Mouse (Mus musculus): ENCODE data around the gene Lama4.
A peak's percentile ranks its signal among the peaks of the same experiment; 100 is the strongest.

Lama4 gene

GRCm38 (mm10) chr10:39028403-39028802 is 63.1 kb downstream of the Lama4 start:
- Histone ChIP-seq H3K9me3 (ENCODE audit: low read length) (no peaks in the 10 kb centered on the region), H3K4me3 (replicated peaks; ENCODE audit: low read length) (no peak overlapping the region), H3K4me1 (replicated peaks; ENCODE audit: low read depth, low read length) (no peaks in the 10 kb centered on the region), H3K36me3 (ENCODE audit: insufficient read depth, low read length) (no peaks in the 10 kb centered on the region), H3K27me3 (ENCODE audit: insufficient read depth, low read length) (no peaks in the 10 kb centered on the region)
- TF ChIP-seq NANOG (IDR thresholded peaks at IDR 0.05; ENCODE audit: borderline replicate concordance, low read length) (no peak), CTCF (conservative IDR thresholded peaks at IDR 0.05; ENCODE audit: low read length) (no peak), POU5F1 (IDR thresholded peaks at IDR 0.05; ENCODE audit: borderline replicate concordance, low read length) (no peak)

DNA sequence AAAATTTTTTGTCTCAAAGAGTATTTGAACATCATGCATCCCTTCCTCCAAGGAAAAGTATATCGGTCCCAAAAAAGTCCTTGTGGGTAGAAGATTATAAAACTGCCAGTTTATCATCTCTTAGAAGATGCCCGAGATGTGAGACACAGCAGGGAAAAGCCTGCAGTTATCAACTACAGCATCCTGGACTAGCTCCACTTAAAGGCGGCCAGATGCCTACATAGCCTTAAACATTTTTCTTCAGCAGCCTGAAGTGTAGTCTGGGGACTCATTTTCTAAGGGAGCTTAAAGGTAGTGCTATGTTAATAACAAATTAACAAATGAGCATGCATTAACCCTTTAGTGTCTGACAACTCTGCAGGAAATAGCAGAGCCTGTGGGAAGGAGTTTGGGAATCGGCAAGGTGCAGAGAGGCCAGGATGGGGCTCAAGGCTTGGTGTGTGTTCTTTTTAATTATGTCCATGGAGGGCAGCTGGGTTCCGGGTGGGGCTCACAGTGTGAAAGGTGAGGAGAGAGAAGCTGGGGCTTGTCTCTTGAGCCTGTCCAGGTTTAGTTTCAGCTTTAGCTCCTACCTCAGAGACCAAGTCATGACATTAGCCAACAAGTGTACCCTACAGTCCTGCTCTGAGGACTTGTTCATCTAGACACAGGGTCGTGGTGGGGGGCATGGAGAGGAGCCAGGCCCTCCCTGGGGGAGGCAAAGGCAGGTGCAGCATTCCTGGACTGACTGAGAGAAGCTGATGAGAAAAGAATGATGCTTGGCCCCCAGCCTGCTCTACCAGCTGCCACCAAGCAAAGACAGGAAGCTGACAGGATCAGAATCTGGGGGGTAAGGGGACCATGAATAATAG is 64.2 kb downstream of the Lama4 start:
- no peaks in the 10 kb centered on the region for H3K9me3 ChIP-seq (ENCODE audit: low read length)
- H3K27me3 ChIP-seq (ENCODE audit: insufficient read depth, low read length) = no peaks in the 10 kb centered on the region
- H3K4me1 ChIP-seq (replicated peaks; ENCODE audit: low read depth, low read length) = no peaks in the 10 kb centered on the region
- TF ChIP-seq NANOG (IDR thresholded peaks at IDR 0.05; ENCODE audit: borderline replicate concordance, low read length) = no peak
- no peak for TF ChIP-seq POU5F1 (IDR thresholded peaks at IDR 0.05; ENCODE audit: borderline replicate concordance, low read length)
- no peak for TF ChIP-seq CTCF (conservative IDR thresholded peaks at IDR 0.05; ENCODE audit: low read length)
- no peak overlapping the region for H3K4me3 ChIP-seq (replicated peaks; ENCODE audit: low read length)
- H3K36me3 ChIP-seq (ENCODE audit: insufficient read depth, low read length) = no peaks in the 10 kb centered on the region

DNA sequence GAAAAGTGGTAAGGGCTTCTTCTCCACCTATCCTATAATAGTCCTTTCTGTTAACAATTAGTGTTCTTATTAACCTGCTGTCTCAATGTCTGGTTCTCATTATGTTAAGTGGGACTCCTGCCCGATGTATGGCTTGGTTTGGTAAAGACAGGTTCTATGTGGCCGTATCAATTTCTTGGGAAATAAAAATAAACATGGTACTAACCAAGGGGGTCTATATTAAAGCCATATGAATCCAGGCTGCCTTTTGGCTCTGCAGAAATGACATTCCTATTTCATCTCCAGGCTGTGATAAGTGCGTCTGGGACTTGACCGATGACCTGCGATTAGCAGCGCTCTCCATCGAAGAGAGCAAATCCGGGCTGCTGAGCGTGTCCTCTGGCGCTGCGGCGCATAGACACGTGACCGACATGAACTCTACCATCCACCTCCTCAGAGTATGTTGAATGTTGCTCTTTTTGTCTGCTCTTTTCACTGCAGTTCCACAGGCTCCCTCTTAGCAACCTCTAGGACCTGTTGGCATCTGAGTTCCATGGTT is 64.9 kb downstream of the Lama4 start:
- TF ChIP-seq CTCF (conservative IDR thresholded peaks at IDR 0.05; ENCODE audit: low read length) (no peak), NANOG (IDR thresholded peaks at IDR 0.05; ENCODE audit: borderline replicate concordance, low read length) (no peak), POU5F1 (IDR thresholded peaks at IDR 0.05; ENCODE audit: borderline replicate concordance, low read length) (no peak)
- no peaks in the 10 kb centered on the region for H3K36me3 ChIP-seq (ENCODE audit: insufficient read depth, low read length)

GRCm38 (mm10) chr10:39039564-39039963 is 74.2 kb downstream of the Lama4 start:
- H3K36me3 ChIP-seq (ENCODE audit: insufficient read depth, low read length) = no peaks in the 10 kb centered on the region
- no peaks in the 10 kb centered on the region for H3K27me3 ChIP-seq (ENCODE audit: insufficient read depth, low read length)
- no peaks in the 10 kb centered on the region for H3K9me3 ChIP-seq (ENCODE audit: low read length)
- no peak overlapping the region for H3K4me3 ChIP-seq (replicated peaks; ENCODE audit: low read length)
- H3K4me1 ChIP-seq (replicated peaks; ENCODE audit: low read depth, low read length) = no peaks in the 10 kb centered on the region
- TF ChIP-seq CTCF (conservative IDR thresholded peaks at IDR 0.05; ENCODE audit: low read length) (peak; percentile 30; the same call in 1 of the 2 replicates), NANOG (IDR thresholded peaks at IDR 0.05; ENCODE audit: borderline replicate concordance, low read length) (no peak)

More for the DNA sequence above, 64.9 kb downstream of the Lama4 start:
- Histone ChIP-seq H3K4me1 (replicated peaks; ENCODE audit: low read depth, low read length) (no peaks in the 10 kb centered on the region), H3K27me3 (ENCODE audit: insufficient read depth, low read length) (no peaks in the 10 kb centered on the region), H3K4me3 (replicated peaks; ENCODE audit: low read length) (no peak overlapping the region), H3K9me3 (ENCODE audit: low read length) (no peaks in the 10 kb centered on the region)

GRCm38 (mm10) chr10:39040026-39040425 is 74.7 kb downstream of the Lama4 start:
- TF ChIP-seq CTCF (conservative IDR thresholded peaks at IDR 0.05; ENCODE audit: low read length) (no peak), POU5F1 (IDR thresholded peaks at IDR 0.05; ENCODE audit: borderline replicate concordance, low read length) (no peak), NANOG (IDR thresholded peaks at IDR 0.05; ENCODE audit: borderline replicate concordance, low read length) (no peak)
- Histone ChIP-seq H3K4me1 (replicated peaks; ENCODE audit: low read depth, low read length) (no peaks in the 10 kb centered on the region), H3K4me3 (replicated peaks; ENCODE audit: low read length) (no peak overlapping the region), H3K27me3 (ENCODE audit: insufficient read depth, low read length) (no peaks in the 10 kb centered on the region), H3K9me3 (ENCODE audit: low read length) (no peaks in the 10 kb centered on the region), H3K36me3 (ENCODE audit: insufficient read depth, low read length) (no peaks in the 10 kb centered on the region)

DNA sequence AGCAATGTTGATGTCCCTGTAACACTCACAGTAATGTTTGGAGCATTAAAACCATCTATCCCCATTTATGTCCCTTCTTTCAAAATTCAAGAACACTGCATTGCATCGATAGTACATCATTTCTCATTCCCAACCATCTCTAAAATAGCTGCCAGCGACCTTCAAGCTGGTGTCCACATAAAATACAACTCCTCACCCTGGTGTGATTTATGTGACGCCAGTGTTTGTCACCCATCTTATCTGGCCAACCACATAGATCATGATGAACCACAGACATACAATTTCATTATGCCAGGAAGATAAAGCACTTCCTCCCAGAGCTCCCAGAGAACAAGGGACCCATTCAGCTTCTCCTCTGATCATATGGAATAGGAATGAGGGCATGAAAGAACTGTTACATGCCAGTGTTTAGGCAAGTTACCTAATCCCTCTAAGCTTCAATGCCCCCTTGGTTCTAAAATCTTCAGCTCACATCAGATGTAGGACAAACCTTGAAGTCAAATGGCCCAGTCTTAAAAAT is 79.2 kb downstream of the Lama4 start:
- Histone ChIP-seq H3K9me3 (ENCODE audit: low read length) (no peaks in the 10 kb centered on the region), H3K36me3 (ENCODE audit: insufficient read depth, low read length) (no peaks in the 10 kb centered on the region), H3K4me1 (replicated peaks; ENCODE audit: low read depth, low read length) (no peaks in the 10 kb centered on the region), H3K27me3 (ENCODE audit: insufficient read depth, low read length) (no peaks in the 10 kb centered on the region), H3K4me3 (replicated peaks; ENCODE audit: low read length) (no peak overlapping the region)
- no peak for TF ChIP-seq POU5F1 (IDR thresholded peaks at IDR 0.05; ENCODE audit: borderline replicate concordance, low read length)
- TF ChIP-seq CTCF (conservative IDR thresholded peaks at IDR 0.05; ENCODE audit: low read length) = no peak
- no peak for TF ChIP-seq NANOG (IDR thresholded peaks at IDR 0.05; ENCODE audit: borderline replicate concordance, low read length)

GRCm38 (mm10) chr10:39045111-39045510 is 79.8 kb downstream of the Lama4 start:
- Histone ChIP-seq H3K36me3 (ENCODE audit: insufficient read depth, low read length) (no peaks in the 10 kb centered on the region), H3K27me3 (ENCODE audit: insufficient read depth, low read length) (no peaks in the 10 kb centered on the region), H3K9me3 (ENCODE audit: low read length) (no peaks in the 10 kb centered on the region), H3K4me3 (replicated peaks; ENCODE audit: low read length) (no peak overlapping the region), H3K4me1 (replicated peaks; ENCODE audit: low read depth, low read length) (no peaks in the 10 kb centered on the region)
- TF ChIP-seq NANOG (IDR thresholded peaks at IDR 0.05; ENCODE audit: borderline replicate concordance, low read length) = no peak
- no peak for TF ChIP-seq POU5F1 (IDR thresholded peaks at IDR 0.05; ENCODE audit: borderline replicate concordance, low read length)
- TF ChIP-seq CTCF (conservative IDR thresholded peaks at IDR 0.05; ENCODE audit: low read length) = no peak

DNA sequence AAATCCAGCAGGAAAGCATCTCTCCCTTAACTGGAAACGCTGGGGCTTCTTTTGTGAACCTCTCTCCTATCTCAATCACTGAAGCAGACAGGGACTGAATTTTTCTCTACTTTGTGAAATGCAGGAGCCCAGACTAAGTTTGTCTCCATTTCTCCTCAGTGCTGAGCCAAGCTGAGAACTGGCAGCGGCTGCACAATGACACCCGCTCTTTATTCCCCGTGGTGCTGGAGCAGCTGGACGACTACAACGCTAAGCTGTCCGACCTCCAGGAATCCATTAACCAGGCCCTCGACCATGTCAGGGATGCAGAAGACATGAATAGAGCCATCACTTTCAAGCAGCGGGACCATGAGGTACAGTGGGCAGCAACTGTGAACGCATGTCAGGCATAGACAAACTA is 82.5 kb downstream of the Lama4 start:
- H3K9me3 ChIP-seq (ENCODE audit: low read length) = no peaks in the 10 kb centered on the region
- no peak for TF ChIP-seq NANOG (IDR thresholded peaks at IDR 0.05; ENCODE audit: borderline replicate concordance, low read length)
- no peak for TF ChIP-seq CTCF (conservative IDR thresholded peaks at IDR 0.05; ENCODE audit: low read length)
- TF ChIP-seq POU5F1 (IDR thresholded peaks at IDR 0.05; ENCODE audit: borderline replicate concordance, low read length) = no peak

More for the DNA sequence above, 82.5 kb downstream of the Lama4 start:
- H3K27me3 ChIP-seq (ENCODE audit: insufficient read depth, low read length) = no peaks in the 10 kb centered on the region
- H3K36me3 ChIP-seq (ENCODE audit: insufficient read depth, low read length) = no peaks in the 10 kb centered on the region
- H3K4me1 ChIP-seq (replicated peaks; ENCODE audit: low read depth, low read length) = no peaks in the 10 kb centered on the region
- no peak overlapping the region for H3K4me3 ChIP-seq (replicated peaks; ENCODE audit: low read length)
